Mouse (Mus musculus): ENCODE data around the gene Hist2h3b.
A peak's percentile ranks its signal among the peaks of the same experiment; 100 is the strongest.
"Not testable (repeated sequence)": the region's sequence is repeated elsewhere in the genome, so short reads cannot be mapped to it uniquely, and the experiment has no call there.

Gene Hist2h3b

GRCm38 (mm10) chr3:96238954-96239793 is 29.3 kb upstream of the Hist2h3b start, which contains the start of gene Hist2h3c2:
TSS of gene Hist2h3c2 (minus strand) at chr3:96239127.
- DNase-seq (ENCODE audit: low spot score): not testable (repeated sequence)

GRCm38 (mm10) chr3:96239949-96240798 is 28.3 kb upstream of the Hist2h3b start, which contains the start of gene Hist2h2aa2:
TSS of gene Hist2h2aa2 (minus strand) at chr3:96240276.
- DNase-seq (ENCODE audit: low spot score): peak; percentile 97

GRCm38 (mm10) chr3:96240799-96241197 is 27.7 kb upstream of the Hist2h3b start:
- no peak for DNase-seq (ENCODE audit: low spot score)

GRCm38 (mm10) chr3:96243921-96244572 is 24.4 kb upstream of the Hist2h3b start:
- DNase-seq (ENCODE audit: low spot score): no peak

GRCm38 (mm10) chr3:96245003-96245886 is 23.2 kb upstream of the Hist2h3b start, which contains the start of gene Hist2h2aa1:
TSS of gene Hist2h2aa1 (plus strand) at chr3:96245497.
- DNase-seq (ENCODE audit: low spot score): peak; percentile 88

- DNase-seq (ENCODE audit: low spot score): not testable (repeated sequence)
Observed at GRCm38 (mm10) chr3:96246018-96246417, 22.4 kb upstream of the Hist2h3b start.

- DNase-seq (ENCODE audit: low spot score): not testable (repeated sequence)
Observed at GRCm38 (mm10) chr3:96246427-96246856, 22.0 kb upstream of the Hist2h3b start, which contains the start of gene Hist2h3c1. TSS of gene Hist2h3c1 (plus strand) at chr3:96246685.

GRCm38 (mm10) chr3:96247356-96248140 is 20.9 kb upstream of the Hist2h3b start:
- no peak for DNase-seq (ENCODE audit: low spot score)

GRCm38 (mm10) chr3:96248141-96249033 is 20.1 kb upstream of the Hist2h3b start:
- no peak for DNase-seq (ENCODE audit: low spot score)

GRCm38 (mm10) chr3:96249034-96249345 is 19.5 kb upstream of the Hist2h3b start:
- no peak for DNase-seq (ENCODE audit: low spot score)

GRCm38 (mm10) chr3:96250890-96251289 is 17.6 kb upstream of the Hist2h3b start:
- no peak for DNase-seq (ENCODE audit: low spot score)

- DNase-seq (ENCODE audit: low spot score): no peak
Observed at GRCm38 (mm10) chr3:96251787-96252186, 16.7 kb upstream of the Hist2h3b start.

GRCm38 (mm10) chr3:96254683-96255355 is 13.6 kb upstream of the Hist2h3b start:
- DNase-seq (ENCODE audit: low spot score): no peak

GRCm38 (mm10) chr3:96255926-96256593 is 12.4 kb upstream of the Hist2h3b start:
- DNase-seq (ENCODE audit: low spot score): no peak

GRCm38 (mm10) chr3:96257190-96257589 is 11.3 kb upstream of the Hist2h3b start:
- DNase-seq (ENCODE audit: low spot score): no peak

GRCm38 (mm10) chr3:96260220-96260619 is 8.2 kb upstream of the Hist2h3b start:
- no peak for DNase-seq (ENCODE audit: low spot score)

- no peak for DNase-seq (ENCODE audit: low spot score)
Observed at GRCm38 (mm10) chr3:96261623-96262022, 6.8 kb upstream of the Hist2h3b start.

Data from layer of hippocampus, adult 11-12 months (tissue).